Mouse (Mus musculus): ENCODE measurements at regions not wholly inside any gene's neighbourhood (a gene's known extent, or its start where the extent isn't known, plus 50 kb on each side); places are given as distances from the start of the nearest gene placed in this dataset.

GRCm38 (mm10) chr12:51118781-51119180, 229.1 kb upstream of the G2e3 start:
- DNase-seq (ENCODE audit: low spot score), result no peak

- DNase-seq (ENCODE audit: low spot score), result peak; percentile 11
These were observed 229.7 kb upstream of the G2e3 start for GRCm38 (mm10) chr12:51118021-51118694.

DNA sequence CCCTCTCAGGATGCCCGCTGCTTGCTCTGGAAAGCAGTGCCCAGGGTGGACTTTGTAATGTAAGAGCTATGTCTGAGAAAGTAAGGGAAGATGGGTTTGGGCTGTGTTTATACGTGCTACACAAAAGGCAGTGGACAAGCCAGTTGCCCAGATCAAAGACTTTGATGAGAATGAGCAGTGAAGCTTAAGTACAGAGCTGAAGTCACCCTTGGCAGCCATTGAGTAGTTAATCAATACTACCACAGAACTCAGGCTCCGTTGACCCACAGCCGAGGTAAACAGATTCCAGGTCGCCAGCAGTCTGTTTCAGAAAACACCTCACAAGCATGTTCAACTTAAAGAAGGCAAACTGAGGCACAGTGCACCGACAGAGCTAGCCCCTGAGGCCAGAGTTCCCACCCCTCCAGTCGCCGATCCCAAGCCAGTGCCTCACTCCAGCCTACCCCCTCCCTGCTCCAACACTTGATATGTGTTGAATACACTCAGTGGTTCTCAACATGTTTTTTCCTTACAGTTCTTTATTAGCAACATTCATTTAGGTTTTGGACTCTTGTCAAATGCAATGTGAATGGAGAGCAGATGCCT, 230.3 kb upstream of the G2e3 start:
- DNase-seq (ENCODE audit: low spot score), result no peak

DNA sequence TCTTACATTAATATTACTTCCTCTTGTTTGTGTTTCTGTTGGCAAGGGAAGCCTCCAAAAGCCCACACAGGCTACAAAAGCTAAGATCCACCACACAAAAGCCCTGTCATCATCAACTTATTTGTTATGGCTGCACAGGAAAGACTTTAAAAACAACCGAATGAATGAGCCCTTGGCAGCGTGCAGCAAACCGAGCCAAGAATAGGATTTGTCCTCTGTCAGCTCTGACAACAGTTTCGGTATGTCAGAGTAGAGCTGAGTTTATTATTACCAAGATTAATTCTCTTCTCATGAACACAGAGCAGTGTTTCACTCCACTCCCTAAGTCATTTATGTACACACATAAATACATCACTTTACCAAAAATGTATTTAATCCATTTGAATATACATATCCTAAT, 236.1 kb upstream of the G2e3 start:
- no peak for DNase-seq (ENCODE audit: low spot score)

DNA sequence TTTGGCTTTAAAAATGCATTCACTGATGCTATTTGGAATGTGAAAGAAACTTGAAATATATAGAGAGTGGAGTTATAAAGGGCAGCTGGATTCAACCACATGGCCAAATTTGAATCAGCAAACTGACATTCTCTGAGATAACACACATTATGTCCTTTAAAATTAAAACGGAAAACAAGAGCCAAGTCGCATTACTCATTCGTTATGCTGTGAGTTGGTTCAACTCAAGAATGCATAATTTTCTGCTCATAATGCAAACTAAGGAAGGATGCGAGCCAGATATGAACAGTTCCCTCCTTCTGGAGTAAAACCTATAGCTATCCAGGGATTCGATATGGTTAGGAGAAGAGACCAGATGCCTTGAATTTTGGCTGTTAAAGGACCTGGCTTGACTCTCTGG, 239.8 kb upstream of the G2e3 start:
- no peak for DNase-seq (ENCODE audit: low spot score)

GRCm38 (mm10) chr12:51103541-51104042, 244.3 kb upstream of the G2e3 start:
- DNase-seq (ENCODE audit: low spot score), result no peak

- DNase-seq (ENCODE audit: low spot score), result no peak
These were observed 246.2 kb upstream of the G2e3 start for GRCm38 (mm10) chr12:51101636-51102035.

DNA sequence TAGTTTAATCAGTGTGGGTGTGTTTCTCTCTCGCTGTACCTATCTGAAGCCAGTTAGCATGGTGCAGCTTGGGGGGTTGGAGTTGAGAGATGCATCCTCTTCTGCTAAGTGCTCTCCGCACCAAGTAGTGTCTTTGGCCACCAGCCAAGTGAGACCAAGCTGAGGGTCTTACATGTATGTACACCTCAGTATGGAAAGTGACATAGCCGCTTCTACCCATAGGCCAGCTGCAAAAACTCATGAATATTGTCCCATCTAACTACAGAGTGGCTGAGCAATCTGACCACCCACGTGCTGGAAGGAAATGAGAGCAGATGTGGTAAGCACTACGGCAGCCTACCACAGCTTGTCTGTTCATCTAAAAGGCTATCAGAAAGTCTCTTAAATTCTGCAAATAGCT, 247.0 kb upstream of the G2e3 start:
- DNase-seq (ENCODE audit: low spot score), result no peak

DNA sequence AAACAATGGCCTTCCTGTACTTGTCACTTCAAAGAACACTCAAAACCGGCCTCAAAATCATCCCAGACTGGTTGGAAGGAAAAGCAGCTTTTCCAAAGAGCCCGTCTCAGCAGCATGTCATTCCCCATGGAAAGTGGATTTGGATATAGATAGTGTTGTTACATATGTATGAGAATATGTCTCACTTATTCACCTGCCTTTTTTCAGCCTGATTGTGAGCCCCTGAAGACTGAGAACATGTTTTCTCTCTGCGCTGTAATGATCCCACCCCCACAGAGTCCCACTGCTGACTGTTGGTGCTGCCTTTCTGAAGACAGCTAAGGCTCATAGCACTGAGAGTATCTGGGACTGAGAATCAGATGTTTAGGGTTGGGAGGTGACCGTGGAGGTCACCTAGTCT, 251.9 kb upstream of the G2e3 start:
- DNase-seq (ENCODE audit: low spot score), result no peak

DNA sequence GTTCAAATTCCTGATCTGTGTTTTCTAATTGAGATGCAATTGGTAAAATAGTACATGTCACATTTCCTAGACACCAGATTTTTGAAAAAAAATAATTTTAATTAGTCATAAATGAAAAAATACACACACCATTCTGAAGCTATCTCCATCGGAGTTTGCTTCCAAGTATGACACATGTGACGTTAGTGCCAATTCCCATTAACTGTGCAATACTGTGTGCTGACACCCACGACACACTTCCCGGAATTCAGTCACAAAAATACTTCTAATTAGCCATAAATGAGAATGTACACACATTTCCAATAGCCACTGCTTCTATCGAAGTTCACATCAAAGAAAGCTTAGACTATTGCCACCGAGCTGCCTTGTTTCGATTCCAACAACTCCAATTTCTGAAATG, 258.5 kb upstream of the G2e3 start:
- no peak for DNase-seq (ENCODE audit: low spot score)

- no peak for DNase-seq (ENCODE audit: low spot score)
These were observed 266.1 kb upstream of the G2e3 start for GRCm38 (mm10) chr12:51081809-51082208.

DNA sequence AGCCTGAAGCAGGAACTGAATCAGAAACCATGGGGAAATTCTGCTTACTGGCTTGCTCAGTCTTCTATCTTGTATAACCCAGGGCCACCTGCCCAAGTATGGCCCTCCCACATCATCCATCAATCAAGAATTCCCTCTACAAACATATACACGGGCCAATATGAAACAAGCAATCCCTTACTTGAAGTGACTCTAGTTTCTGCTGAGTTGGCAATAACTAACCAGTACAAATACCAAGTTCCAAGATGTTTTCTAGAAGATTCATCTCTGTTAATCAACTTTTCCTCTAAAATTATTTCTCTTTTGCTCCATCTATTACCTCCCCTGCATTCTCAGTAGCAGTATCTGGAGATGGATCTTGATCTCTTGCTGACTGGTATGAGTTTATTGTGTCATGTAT, 274.4 kb upstream of the G2e3 start:
- DNase-seq (ENCODE audit: low spot score), result no peak

GRCm38 (mm10) chr12:51060931-51061330, 286.9 kb upstream of the G2e3 start:
- DNase-seq (ENCODE audit: low spot score), result no peak

DNA sequence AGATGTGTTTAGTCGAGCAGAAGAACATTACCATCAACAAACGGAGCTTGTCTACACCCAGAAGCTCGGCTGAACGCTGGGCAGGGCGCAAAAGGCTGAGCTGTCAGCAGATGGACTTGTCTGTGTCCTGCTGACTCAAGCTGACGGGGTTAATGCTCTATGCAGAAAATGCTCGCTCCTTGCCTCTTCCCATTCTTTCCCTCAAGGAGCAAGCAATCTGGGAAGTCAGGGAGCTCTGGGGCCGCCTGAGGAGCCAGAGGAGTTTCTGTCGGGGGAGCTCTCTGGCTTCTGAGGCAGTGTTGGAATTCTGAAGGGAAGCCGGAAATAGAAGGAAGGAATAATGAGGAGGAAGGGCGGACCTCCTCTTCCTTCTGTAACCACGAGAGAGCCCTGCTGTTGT, 289.3 kb upstream of the G2e3 start:
- DNase-seq (ENCODE audit: low spot score), result no peak

DNA sequence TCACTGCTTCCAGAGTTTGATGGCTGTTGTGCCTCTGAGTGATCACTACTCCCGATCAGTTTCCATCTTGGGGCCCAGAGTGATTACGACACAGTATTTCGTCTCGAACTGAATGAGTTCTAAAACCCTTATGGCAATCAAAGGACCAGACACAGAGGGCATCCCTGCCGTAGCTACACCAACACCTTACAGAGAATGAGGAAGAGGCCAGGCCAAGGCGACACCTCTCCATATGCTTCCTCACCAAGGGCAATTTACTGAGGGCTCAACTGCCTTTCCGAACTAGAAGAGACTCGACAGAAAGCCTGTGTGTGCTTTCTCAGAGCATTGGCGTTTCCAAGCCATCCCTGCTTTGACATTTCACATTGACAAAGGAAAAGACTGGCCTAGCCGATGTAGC, 289.8 kb upstream of the G2e3 start:
- DNase-seq (ENCODE audit: low spot score), result no peak

- DNase-seq (ENCODE audit: low spot score), result no peak
These were observed 300.7 kb upstream of the G2e3 start for GRCm38 (mm10) chr12:51047116-51047515.

GRCm38 (mm10) chr12:51045437-51045836, 302.4 kb upstream of the G2e3 start:
- no peak for DNase-seq (ENCODE audit: low spot score)

DNA sequence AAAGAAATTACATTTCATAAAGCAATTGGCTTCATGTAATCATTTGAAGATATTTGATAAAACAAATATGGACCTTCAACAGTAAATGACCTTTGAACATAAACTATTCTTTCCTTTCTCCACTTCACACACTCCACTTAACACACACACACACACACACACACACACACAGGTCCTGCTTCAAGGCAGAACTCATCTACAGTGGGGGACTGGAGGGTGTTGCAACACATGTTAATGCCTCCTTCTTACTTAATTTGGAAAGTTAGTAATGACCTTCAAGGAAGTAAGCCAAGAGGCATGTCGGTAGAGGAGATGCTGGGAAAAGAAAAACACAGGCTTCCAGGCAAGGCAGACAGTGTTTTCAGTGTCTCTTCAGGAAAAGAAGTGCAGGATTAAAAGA, 302.8 kb upstream of the G2e3 start:
- DNase-seq (ENCODE audit: low spot score), result no peak

- no peak for DNase-seq (ENCODE audit: low spot score)
These were observed 315.7 kb upstream of the G2e3 start for GRCm38 (mm10) chr12:51032193-51032592.

DNA sequence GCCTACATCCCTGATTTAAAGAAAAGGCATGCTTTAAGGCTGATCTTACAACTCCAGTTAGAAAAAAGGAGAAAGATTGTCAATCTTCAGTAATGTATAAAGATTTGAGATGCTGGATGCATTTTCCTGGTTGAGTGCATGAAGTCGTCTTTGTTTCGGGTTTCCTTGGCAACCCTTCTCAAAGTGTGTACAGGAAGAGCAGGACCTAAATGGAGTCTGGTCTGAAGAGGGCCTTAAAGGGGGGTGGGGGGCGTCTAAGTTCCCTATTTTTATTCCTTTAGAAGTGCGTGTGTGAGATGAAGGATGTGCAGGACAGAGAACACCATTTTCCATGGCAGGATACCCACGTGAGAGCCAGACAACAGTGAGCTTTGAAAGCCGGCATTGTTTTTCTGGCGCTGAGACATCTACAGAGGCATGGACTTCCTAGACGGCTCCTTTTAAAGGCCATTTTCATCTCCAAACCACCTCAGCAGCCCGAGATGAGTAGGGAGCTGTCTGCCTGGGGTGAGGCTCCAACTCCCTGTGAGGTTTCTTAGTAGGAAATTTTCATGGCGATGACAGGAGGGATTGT, 319.2 kb upstream of the G2e3 start:
- DNase-seq (ENCODE audit: low spot score), result no peak

DNA sequence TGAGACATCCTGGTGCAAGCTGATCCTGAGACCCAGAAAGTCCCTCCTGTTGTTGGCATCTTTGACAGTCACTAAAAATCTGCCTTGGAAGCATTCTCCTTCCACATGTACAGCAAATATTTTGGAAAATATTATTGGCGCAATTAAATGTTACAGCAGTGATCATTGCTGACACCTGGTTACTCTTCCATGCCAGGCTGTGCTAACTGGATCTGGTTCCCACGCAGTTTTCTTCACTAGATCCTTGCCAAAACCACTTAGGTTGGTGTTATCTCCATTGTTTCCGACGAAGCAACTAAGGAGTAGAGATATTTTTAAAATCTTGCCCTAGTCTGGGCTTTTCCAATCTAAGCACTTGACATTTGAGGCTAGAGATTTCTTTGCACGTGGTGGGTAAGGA, 321.8 kb upstream of the G2e3 start:
- DNase-seq (ENCODE audit: low spot score), result no peak

DNA sequence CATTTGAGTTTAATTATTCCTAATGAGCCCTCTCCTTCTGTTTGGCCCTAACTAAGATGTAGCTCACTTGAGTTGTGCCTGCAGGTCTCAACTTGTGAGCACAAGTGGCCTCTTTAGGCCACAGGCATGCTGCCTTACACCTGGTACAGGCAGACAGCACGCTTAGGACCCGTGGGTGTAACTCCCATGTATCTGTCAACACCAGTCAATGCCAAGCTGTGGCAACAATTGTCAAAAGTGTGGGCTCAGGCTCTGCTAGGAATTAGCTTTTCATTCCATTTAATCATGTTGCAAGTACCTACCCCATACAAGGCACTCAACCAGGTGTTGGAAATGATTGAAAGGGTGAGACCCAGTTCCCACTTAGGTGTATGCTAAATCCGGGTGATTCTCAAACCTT, 322.3 kb upstream of the G2e3 start:
- DNase-seq (ENCODE audit: low spot score), result no peak

DNA sequence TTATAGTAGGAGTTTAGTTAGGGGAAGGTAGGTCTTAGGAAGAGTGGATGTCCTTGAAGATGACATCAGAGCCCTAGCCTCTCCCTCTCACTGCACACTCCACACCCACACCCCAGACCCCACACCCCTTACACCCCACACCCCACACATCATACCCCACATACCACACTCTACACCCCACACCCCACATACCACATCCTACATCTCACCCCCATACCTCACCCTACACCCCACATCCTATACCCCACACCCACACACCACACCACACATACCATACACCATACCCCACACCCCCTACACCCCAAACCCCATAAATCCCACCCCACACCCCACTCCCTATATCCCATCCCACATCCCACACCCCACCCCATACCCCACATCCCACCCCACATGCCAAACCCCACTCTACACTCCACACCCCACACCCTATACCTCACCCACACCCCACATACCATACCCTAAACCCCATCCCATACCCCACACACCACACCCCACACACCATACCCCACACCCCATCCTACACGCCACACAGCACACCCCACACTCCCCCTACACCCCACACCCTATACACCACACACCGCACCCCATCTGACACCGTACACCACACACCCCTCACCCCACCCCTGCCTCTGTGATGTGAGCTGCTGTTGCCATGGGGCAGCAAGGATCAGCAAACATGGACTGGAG, 323.7 kb upstream of the G2e3 start:
- DNase-seq (ENCODE audit: low spot score), result no peak
